Mouse (Mus musculus): ENCODE results near the gene Bahcc1. TPM values are rescaled to one million over a fixed set of nuclear protein-coding genes. Genes with fewer than 3 reads are reported as not detected.
A peak's percentile ranks its signal among the peaks of the same experiment; 100 is the strongest.

Gene Bahcc1
- polyA plus RNA-seq, 1 experiment from 2014 or later, result 9.7 TPM

- Histone ChIP-seq H3K27ac (ENCODE audit: low read length) (peak overlapping the region; percentile 86; the same call in 1 of the 2 replicates), H3K9ac (ENCODE audit: low read depth, low read length) (peak overlapping the region; percentile 79), H3K27me3 (ENCODE audit: control insufficient read depth, insufficient read depth, low read depth, low read length) (no peaks in the 10 kb centered on the region), H3K9me3 (replicated peaks; ENCODE audit: control insufficient read depth, low read length, poor library complexity, severe bottlenecking) (no peaks in the 10 kb centered on the region), H3K4me2 (ENCODE audit: low read length) (peak overlapping the region; percentile 80), H3K36me3 (ENCODE audit: control insufficient read depth, insufficient read depth, low read length) (no peaks in the 10 kb centered on the region), H3K4me3 (ENCODE audit: low read depth, low read length) (peak overlapping the region; percentile 50), H3K4me1 (ENCODE audit: control insufficient read depth, insufficient read depth, low read length) (peaks cover 25% of the 10 kb centered on the region)
- WGBS, result 37% methylated on average over 5 of the region's 5 CpGs
- ATAC-seq, result no peak
These were observed 71.6 kb downstream of the Bahcc1 start for GRCm38 (mm10) chr11:120304350-120304694.

- ATAC-seq, result peak; percentile 94
- H3K4me1 ChIP-seq (ENCODE audit: control insufficient read depth, insufficient read depth, low read length), result peaks cover 25% of the 10 kb centered on the region
- peak overlapping the region; percentile 79 for H3K9ac ChIP-seq (ENCODE audit: low read depth, low read length)
- H3K4me3 ChIP-seq (ENCODE audit: low read depth, low read length), result peak overlapping the region; percentile 50
- H3K9me3 ChIP-seq (replicated peaks; ENCODE audit: control insufficient read depth, low read length, poor library complexity, severe bottlenecking), result no peaks in the 10 kb centered on the region
- peak overlapping the region; percentile 86 for H3K27ac ChIP-seq (ENCODE audit: low read length)
- peak overlapping the region; percentile 80 for H3K4me2 ChIP-seq (ENCODE audit: low read length)
- under 1% methylated on average over 50 of the region's 53 CpGs for whole genome bisulfite sequencing
- no peaks in the 10 kb centered on the region for H3K27me3 ChIP-seq (ENCODE audit: control insufficient read depth, insufficient read depth, low read depth, low read length)
- H3K36me3 ChIP-seq (ENCODE audit: control insufficient read depth, insufficient read depth, low read length), result no peaks in the 10 kb centered on the region
These were observed 72.3 kb downstream of the Bahcc1 start for GRCm38 (mm10) chr11:120304886-120305534.

GRCm38 (mm10) chr11:120305535-120306365 lies 73.0 kb downstream of the Bahcc1 start:
- Histone ChIP-seq H3K27me3 (ENCODE audit: control insufficient read depth, insufficient read depth, low read depth, low read length) (no peaks in the 10 kb centered on the region), H3K9ac (ENCODE audit: low read depth, low read length) (peak overlapping the region; percentile 59), H3K9me3 (replicated peaks; ENCODE audit: control insufficient read depth, low read length, poor library complexity, severe bottlenecking) (no peaks in the 10 kb centered on the region), H3K4me2 (ENCODE audit: low read length) (peak overlapping the region; percentile 80), H3K36me3 (ENCODE audit: control insufficient read depth, insufficient read depth, low read length) (no peaks in the 10 kb centered on the region), H3K4me1 (ENCODE audit: control insufficient read depth, insufficient read depth, low read length) (peaks cover 29% of the 10 kb centered on the region), H3K4me3 (ENCODE audit: low read depth, low read length) (peak overlapping the region; percentile 50), H3K27ac (ENCODE audit: low read length) (peak overlapping the region; percentile 86)
- WGBS, result 23% methylated on average over 15 of the region's 15 CpGs
- ATAC-seq, result peak; percentile 11

- H3K9ac ChIP-seq (ENCODE audit: low read depth, low read length), result peak overlapping the region; percentile 59
- no peak overlapping the region; the same call in 1 of the 2 replicates for H3K27ac ChIP-seq (ENCODE audit: low read length)
- 48% methylated on average over 12 of the region's 12 CpGs for WGBS
These were observed 73.8 kb downstream of the Bahcc1 start for GRCm38 (mm10) chr11:120306366-120307131.

GRCm38 (mm10) chr11:120307132-120307413 lies 74.3 kb downstream of the Bahcc1 start:
- WGBS, result 11% methylated on average over 5 of the region's 5 CpGs
- no peak overlapping the region; the same call in 1 of the 2 replicates for H3K9ac ChIP-seq (ENCODE audit: low read depth, low read length)
- H3K27me3 ChIP-seq (ENCODE audit: control insufficient read depth, insufficient read depth, low read depth, low read length), result no peaks in the 10 kb centered on the region
- H3K4me3 ChIP-seq (ENCODE audit: low read depth, low read length), result no peak overlapping the region
- H3K4me2 ChIP-seq (ENCODE audit: low read length), result no peak overlapping the region
- no peaks in the 10 kb centered on the region for H3K9me3 ChIP-seq (replicated peaks; ENCODE audit: control insufficient read depth, low read length, poor library complexity, severe bottlenecking)
- no peak for ATAC-seq
- H3K27ac ChIP-seq (ENCODE audit: low read length), result no peak overlapping the region
- H3K4me1 ChIP-seq (ENCODE audit: control insufficient read depth, insufficient read depth, low read length), result peaks cover 38% of the 10 kb centered on the region
- H3K36me3 ChIP-seq (ENCODE audit: control insufficient read depth, insufficient read depth, low read length), result no peaks in the 10 kb centered on the region

More at GRCm38 (mm10) chr11:120306366-120307131, 73.8 kb downstream of the Bahcc1 start:
- peak overlapping the region; percentile 50; the same call in 1 of the 2 replicates for H3K4me3 ChIP-seq (ENCODE audit: low read depth, low read length)
- peak overlapping the region; percentile 80 for H3K4me2 ChIP-seq (ENCODE audit: low read length)
- no peaks in the 10 kb centered on the region for H3K9me3 ChIP-seq (replicated peaks; ENCODE audit: control insufficient read depth, low read length, poor library complexity, severe bottlenecking)
- no peak for ATAC-seq
- H3K4me1 ChIP-seq (ENCODE audit: control insufficient read depth, insufficient read depth, low read length), result peaks cover 34% of the 10 kb centered on the region
- no peaks in the 10 kb centered on the region for H3K27me3 ChIP-seq (ENCODE audit: control insufficient read depth, insufficient read depth, low read depth, low read length)
- H3K36me3 ChIP-seq (ENCODE audit: control insufficient read depth, insufficient read depth, low read length), result no peaks in the 10 kb centered on the region

- H3K9me3 ChIP-seq (replicated peaks; ENCODE audit: control insufficient read depth, low read length, poor library complexity, severe bottlenecking), result no peaks in the 10 kb centered on the region
- no peak for ATAC-seq
- no peak overlapping the region for H3K9ac ChIP-seq (ENCODE audit: low read depth, low read length)
- H3K27ac ChIP-seq (ENCODE audit: low read length), result peak overlapping the region; percentile 5; the same call in 1 of the 2 replicates
- 6% methylated on average over 19 of the region's 19 CpGs for WGBS
- no peak overlapping the region for H3K4me2 ChIP-seq (ENCODE audit: low read length)
- H3K4me3 ChIP-seq (ENCODE audit: low read depth, low read length), result no peak overlapping the region
- H3K4me1 ChIP-seq (ENCODE audit: control insufficient read depth, insufficient read depth, low read length), result peaks cover 38% of the 10 kb centered on the region
- no peaks in the 10 kb centered on the region for H3K36me3 ChIP-seq (ENCODE audit: control insufficient read depth, insufficient read depth, low read length)
- H3K27me3 ChIP-seq (ENCODE audit: control insufficient read depth, insufficient read depth, low read depth, low read length), result no peaks in the 10 kb centered on the region
These were observed 75.1 kb downstream of the Bahcc1 start for GRCm38 (mm10) chr11:120307566-120308430.

GRCm38 (mm10) chr11:120308441-120309320 lies 75.9 kb downstream of the Bahcc1 start:
- no peaks in the 10 kb centered on the region for H3K9me3 ChIP-seq (replicated peaks; ENCODE audit: control insufficient read depth, low read length, poor library complexity, severe bottlenecking)
- no peaks in the 10 kb centered on the region for H3K36me3 ChIP-seq (ENCODE audit: control insufficient read depth, insufficient read depth, low read length)
- no peak for ATAC-seq
- H3K4me3 ChIP-seq (ENCODE audit: low read depth, low read length), result no peak overlapping the region
- H3K4me2 ChIP-seq (ENCODE audit: low read length), result no peak overlapping the region
- no peak overlapping the region for H3K9ac ChIP-seq (ENCODE audit: low read depth, low read length)
- peaks cover 38% of the 10 kb centered on the region for H3K4me1 ChIP-seq (ENCODE audit: control insufficient read depth, insufficient read depth, low read length)
- no peaks in the 10 kb centered on the region for H3K27me3 ChIP-seq (ENCODE audit: control insufficient read depth, insufficient read depth, low read depth, low read length)
- no peak overlapping the region for H3K27ac ChIP-seq (ENCODE audit: low read length)
- 53% methylated on average over 15 of the region's 15 CpGs for WGBS

Measured in midbrain, embryonic 16.5 days (tissue).